Mouse (Mus musculus) hindbrain, embryonic 15.5 days (tissue): ENCODE measurements around the gene Sbf2. TPM values are rescaled to one million over a fixed set of nuclear protein-coding genes. Genes with fewer than 3 reads are reported as not detected.

Source experiments
- ATAC-seq: fragments of 200-750 bp; cut with Nextera tagmentation; 2 replicates; pipeline ENCODE4 v1.8.0; 2017; ENCODE audit warnings: low read depth, moderate number of reproducible peaks, moderate TSS enrichment; ENCODE audit not compliant: low FRiP score
- H3K27ac ChIP-seq: fragments of 300-500 bp; sonication (generic); replicated peaks from 2 replicates; pipeline ENCODE4 v1.5.1; 2015; ENCODE audit warnings: mild to moderate bottlenecking, inconsistent platforms
- H3K27me3 ChIP-seq: fragments of 300-500 bp; sonication (generic); 2 replicates; pipeline ENCODE4 v1.6.1; 2015; ENCODE audit warnings: control low read depth, inconsistent platforms
- H3K36me3 ChIP-seq: fragments of 300-500 bp; sonication (generic); 2 replicates; pipeline ENCODE4 v1.6.1; 2015; ENCODE audit warnings: control low read depth, inconsistent platforms
- H3K4me1 ChIP-seq: fragments of 300-500 bp; sonication (generic); replicated peaks from 2 replicates; pipeline ENCODE4 v1.6.1; 2015; ENCODE audit warnings: control low read depth, inconsistent platforms
- H3K4me2 ChIP-seq: fragments of 300-500 bp; sonication (generic); 2 replicates; pipeline ENCODE4 v1.6.1; 2015; ENCODE audit warnings: moderate library complexity, mild to moderate bottlenecking, inconsistent platforms
- H3K4me3 ChIP-seq: fragments of 300-500 bp; sonication (generic); 2 replicates; pipeline ENCODE4 v1.5.1; 2015; ENCODE audit warnings: mild to moderate bottlenecking, inconsistent platforms
- H3K9ac ChIP-seq: fragments of 300-500 bp; sonication (generic); 2 replicates; pipeline ENCODE4 v1.6.1; 2015; ENCODE audit warnings: inconsistent platforms
- H3K9me3 ChIP-seq: fragments of 300-500 bp; sonication (generic); 2 replicates; pipeline ENCODE4 v1.6.1; 2016; ENCODE audit warnings: control low read depth, inconsistent platforms
- WGBS: fragments of 180-500 bp; shearing (Covaris S2); methylation state at CpG from one replicate; pipeline ENCODE4 v1.1.7; 2015; 5-methylcytosine and 5-hydroxymethylcytosine counted together
- polyA plus RNA-seq: library from polyadenylated mRNA; unstranded; fragments of >200 nt; fragmentation: Nextera tagmentation; extraction: Ambion mirVana; gene quantifications from 2 replicates; pipeline ENCODE4 v1.2.1, GENCODE M21; 2015

The Sbf2 gene
- polyA plus RNA-seq, 1 experiment from 2014 or later, result 55.1 TPM

DNA sequence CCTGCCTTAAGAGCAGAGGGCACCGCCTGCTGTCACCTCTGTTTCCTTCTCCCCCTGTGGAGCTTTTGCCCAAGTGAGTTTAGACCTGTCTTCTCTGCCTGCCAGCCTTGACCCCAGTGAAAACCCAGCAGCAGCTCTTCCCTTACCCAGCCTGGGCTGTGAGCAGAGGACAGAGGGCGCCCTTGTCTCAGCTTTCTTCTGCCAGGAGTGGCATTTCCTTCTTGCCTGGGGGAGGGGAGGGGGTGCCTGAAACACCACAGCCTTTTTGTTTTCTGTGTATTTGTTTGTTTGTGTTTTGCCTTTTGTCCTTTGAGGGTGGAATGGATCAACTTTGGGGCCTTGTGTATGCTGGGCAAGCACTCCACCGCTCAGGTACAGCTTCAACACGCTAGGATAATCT lies 342.3 kb downstream of the Sbf2 start:
- 90% methylated on average over 4 of the region's 4 CpGs for WGBS

DNA sequence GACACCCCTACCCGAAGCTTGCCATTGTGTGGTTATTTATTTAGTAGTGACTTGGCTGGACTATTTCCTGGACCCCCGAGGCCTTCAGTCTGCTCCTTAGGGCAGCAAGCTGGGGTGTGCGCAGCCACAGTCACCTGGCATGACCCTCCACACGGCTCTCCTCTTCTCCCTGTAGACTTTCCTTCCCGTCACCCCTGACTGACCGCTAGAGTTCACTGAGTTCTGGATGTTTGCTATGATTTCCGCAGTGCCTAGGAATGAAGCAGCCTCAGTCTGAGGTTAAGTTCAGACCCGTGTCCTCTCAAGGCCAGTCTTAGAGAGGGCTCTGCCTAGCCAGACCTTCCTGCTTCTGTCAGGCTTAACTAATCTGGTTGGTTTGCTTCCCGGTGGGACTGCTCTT lies 342.9 kb downstream of the Sbf2 start:
- 74% methylated on average over 9 of the region's 9 CpGs for WGBS
- Histone ChIP-seq H3K9ac (no peak overlapping the region), H3K4me3 (no peak overlapping the region), H3K36me3 (no peaks in the 10 kb centered on the region), H3K9me3 (no peaks in the 10 kb centered on the region), H3K4me1 (no peaks in the 10 kb centered on the region), H3K27ac (no peak overlapping the region), H3K4me2 (no peak overlapping the region), H3K27me3 (no peaks in the 10 kb centered on the region)
- ATAC-seq, result no peak

More for the DNA sequence above, 342.3 kb downstream of the Sbf2 start:
- Histone ChIP-seq H3K27me3 (no peaks in the 10 kb centered on the region), H3K4me1 (no peaks in the 10 kb centered on the region), H3K4me3 (no peak overlapping the region), H3K36me3 (no peaks in the 10 kb centered on the region), H3K9me3 (no peaks in the 10 kb centered on the region), H3K4me2 (no peak overlapping the region), H3K27ac (no peak overlapping the region), H3K9ac (no peak overlapping the region)
- no peak for ATAC-seq

DNA sequence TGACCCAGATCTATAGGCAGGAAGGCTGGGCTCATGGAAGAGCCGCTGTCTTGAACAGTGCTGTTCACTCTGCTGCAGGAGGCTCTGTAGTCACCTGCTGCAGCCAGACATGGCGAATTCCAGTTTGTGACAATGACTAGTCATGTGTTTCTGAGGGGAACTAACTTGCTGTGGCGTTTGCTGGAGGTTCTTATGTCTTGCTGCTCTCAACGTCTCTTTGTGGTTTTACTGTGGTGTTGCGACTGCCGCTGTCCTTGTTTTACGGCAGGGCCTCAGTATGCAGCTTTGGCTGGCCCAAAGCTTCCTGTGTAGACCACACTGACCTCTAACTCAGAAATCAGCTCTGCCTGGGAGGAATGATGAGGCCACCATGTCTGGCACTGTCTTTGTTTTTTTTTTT lies 344.3 kb downstream of the Sbf2 start:
- Histone ChIP-seq H3K4me1 (no peaks in the 10 kb centered on the region), H3K9ac (no peak overlapping the region), H3K9me3 (no peaks in the 10 kb centered on the region), H3K27ac (no peak overlapping the region), H3K4me3 (no peak overlapping the region), H3K4me2 (no peak overlapping the region), H3K36me3 (no peaks in the 10 kb centered on the region), H3K27me3 (no peaks in the 10 kb centered on the region)
- ATAC-seq, result no peak
- WGBS, result 94% methylated on average over 7 of the region's 7 CpGs

DNA sequence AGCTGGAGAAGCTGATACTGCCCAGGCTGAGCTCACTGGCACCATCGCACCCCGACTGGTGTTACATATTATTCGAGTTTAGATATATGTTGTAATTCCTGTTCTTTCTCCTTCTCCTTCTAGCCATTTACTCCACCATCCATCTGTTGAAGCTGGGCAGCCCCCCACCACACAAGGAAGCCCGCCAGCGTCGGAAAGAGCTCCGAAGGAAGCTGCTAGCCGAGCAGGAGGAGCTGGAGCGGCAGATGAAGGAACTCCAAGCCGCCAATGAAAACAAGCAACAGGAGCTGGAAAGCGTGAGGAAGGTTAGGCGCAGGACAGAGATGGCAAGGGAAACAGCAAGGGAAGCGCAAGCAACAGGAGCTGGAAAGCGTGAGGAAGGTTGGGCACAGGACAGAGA lies 344.9 kb downstream of the Sbf2 start:
- H3K27me3 ChIP-seq, result no peaks in the 10 kb centered on the region
- no peak overlapping the region for H3K27ac ChIP-seq
- H3K4me1 ChIP-seq, result no peaks in the 10 kb centered on the region
- no peaks in the 10 kb centered on the region for H3K36me3 ChIP-seq
- no peak overlapping the region for H3K4me2 ChIP-seq
- H3K4me3 ChIP-seq, result no peak overlapping the region
- WGBS, result 89% methylated on average over 14 of the region's 14 CpGs
- H3K9ac ChIP-seq, result no peak overlapping the region
- H3K9me3 ChIP-seq, result no peaks in the 10 kb centered on the region
- ATAC-seq, result no peak

DNA sequence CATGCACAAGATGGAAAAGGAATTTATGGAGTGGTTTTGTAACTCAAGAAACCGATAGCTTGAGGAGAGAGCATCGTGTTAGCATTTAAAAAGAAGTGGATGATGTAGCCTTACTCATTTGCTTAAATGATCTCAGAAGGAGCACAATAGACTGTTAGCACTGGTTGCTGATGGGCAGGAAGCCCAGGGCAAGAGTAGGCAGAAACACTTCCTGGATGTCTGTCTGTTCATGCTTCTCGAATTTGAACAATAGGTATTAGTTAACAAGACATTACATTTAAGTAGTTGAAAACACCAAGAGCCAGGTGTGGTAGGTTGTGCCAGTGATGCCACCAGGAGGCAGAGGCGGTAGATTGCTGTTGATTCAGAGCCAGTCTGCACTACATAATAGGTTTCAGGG lies 346.2 kb downstream of the Sbf2 start:
- no peaks in the 10 kb centered on the region for H3K9me3 ChIP-seq
- ATAC-seq, result no peak
- WGBS, result 76% methylated on average over 4 of the region's 4 CpGs
- H3K9ac ChIP-seq, result no peak overlapping the region
- no peaks in the 10 kb centered on the region for H3K27me3 ChIP-seq
- H3K4me2 ChIP-seq, result no peak overlapping the region
- no peak overlapping the region for H3K4me3 ChIP-seq
- H3K36me3 ChIP-seq, result no peaks in the 10 kb centered on the region
- H3K4me1 ChIP-seq, result no peaks in the 10 kb centered on the region
- no peak overlapping the region for H3K27ac ChIP-seq

DNA sequence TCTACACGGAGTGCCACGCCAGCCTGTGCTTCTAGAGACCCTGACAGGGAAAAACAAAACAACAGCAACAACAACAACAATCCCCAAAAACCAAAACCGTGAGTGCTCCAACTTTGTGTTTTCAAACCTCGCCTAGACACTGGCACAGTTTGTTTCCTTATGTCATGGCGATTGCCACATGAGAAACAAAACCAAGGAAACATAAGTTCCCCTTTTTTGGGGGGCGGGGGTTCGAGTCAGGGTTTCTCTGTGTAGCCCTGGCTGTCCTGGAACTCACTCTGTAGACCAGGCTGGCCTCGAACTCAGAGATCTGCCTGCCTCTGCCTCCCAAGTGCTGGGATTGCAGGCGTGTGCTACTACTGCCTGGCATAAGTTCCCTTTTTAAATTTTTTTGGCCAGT lies 346.7 kb downstream of the Sbf2 start:
- Histone ChIP-seq H3K4me2 (no peak overlapping the region), H3K27me3 (no peaks in the 10 kb centered on the region), H3K4me1 (no peaks in the 10 kb centered on the region), H3K4me3 (no peak overlapping the region), H3K9me3 (no peaks in the 10 kb centered on the region), H3K27ac (no peak overlapping the region), H3K36me3 (no peaks in the 10 kb centered on the region), H3K9ac (no peak overlapping the region)
- no peak for ATAC-seq
- 92% methylated on average over 9 of the region's 9 CpGs for WGBS

DNA sequence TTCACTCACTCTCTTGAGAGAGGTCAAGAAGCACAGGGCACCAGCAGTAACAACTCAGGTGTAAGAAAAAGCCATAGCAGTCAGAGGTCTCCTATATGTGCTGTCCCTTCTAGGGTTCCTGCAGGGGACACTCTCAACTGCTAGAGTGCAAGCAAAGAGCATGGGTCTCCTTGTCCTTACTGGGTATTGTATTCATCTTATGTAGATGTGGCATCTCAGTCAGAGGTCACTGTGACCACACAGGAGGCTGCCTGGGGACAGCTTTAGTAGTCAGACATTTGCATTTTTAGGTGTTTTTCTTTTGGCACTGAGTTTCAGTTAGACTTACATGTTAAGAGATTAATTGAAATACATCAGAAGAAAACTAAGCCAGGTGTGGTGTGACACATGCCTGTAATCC lies 347.7 kb downstream of the Sbf2 start:
- H3K27ac ChIP-seq, result no peak overlapping the region
- no peak overlapping the region for H3K9ac ChIP-seq
- H3K4me1 ChIP-seq, result no peaks in the 10 kb centered on the region
- H3K4me2 ChIP-seq, result no peak overlapping the region
- H3K36me3 ChIP-seq, result no peaks in the 10 kb centered on the region
- H3K9me3 ChIP-seq, result no peaks in the 10 kb centered on the region
- H3K4me3 ChIP-seq, result no peak overlapping the region
- no peaks in the 10 kb centered on the region for H3K27me3 ChIP-seq
- ATAC-seq, result no peak

DNA sequence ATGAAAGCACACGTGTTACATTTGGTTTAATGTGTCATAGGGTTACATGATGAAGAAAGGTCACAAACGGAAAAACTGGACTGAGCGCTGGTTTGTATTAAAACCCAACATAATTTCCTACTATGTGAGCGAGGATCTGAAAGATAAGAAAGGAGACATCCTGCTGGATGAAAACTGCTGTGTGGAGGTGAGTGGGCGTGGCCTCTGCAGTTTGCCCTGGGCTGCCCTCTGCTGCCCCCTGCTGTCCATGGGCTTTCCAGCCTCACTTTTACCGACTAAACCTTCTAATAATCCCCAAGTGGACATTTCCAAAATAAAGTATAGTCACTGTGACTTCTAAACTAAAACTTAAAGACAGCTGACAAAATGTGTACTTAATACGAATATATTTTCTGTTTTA lies 348.9 kb downstream of the Sbf2 start:
- ATAC-seq, result no peak
- Histone ChIP-seq H3K27me3 (no peaks in the 10 kb centered on the region), H3K4me2 (no peak overlapping the region), H3K4me3 (no peak overlapping the region), H3K9me3 (no peaks in the 10 kb centered on the region), H3K27ac (no peak overlapping the region), H3K36me3 (no peaks in the 10 kb centered on the region), H3K9ac (no peak overlapping the region), H3K4me1 (no peaks in the 10 kb centered on the region)
- 40% methylated on average over 7 of the region's 7 CpGs for WGBS

DNA sequence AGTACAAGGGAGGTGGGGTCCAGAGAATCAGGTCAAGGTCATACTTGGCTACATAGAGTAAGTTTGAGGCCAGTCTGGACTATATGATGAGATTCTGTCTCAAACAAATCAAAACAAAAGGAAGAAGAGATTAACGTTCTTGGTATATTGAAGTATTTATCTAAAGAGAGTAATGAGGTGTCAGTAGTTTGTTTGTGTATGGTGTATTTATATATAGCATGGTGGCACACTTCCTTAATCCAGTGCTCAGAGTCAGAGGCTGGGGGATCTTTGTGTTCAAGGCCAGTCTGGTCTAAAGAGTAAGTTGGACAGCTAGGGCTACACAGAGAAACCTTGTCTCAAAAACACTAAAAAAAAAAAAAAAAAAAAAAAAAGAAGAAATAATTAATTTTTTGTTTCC lies 351.2 kb downstream of the Sbf2 start:
- Histone ChIP-seq H3K27ac (no peak overlapping the region), H3K4me2 (no peak overlapping the region), H3K9ac (no peak overlapping the region), H3K9me3 (no peaks in the 10 kb centered on the region), H3K4me3 (no peak overlapping the region), H3K27me3 (no peaks in the 10 kb centered on the region), H3K4me1 (no peaks in the 10 kb centered on the region), H3K36me3 (no peaks in the 10 kb centered on the region)
- no peak for ATAC-seq
- 84% methylated on average over 1 of the region's 1 CpGs for WGBS

DNA sequence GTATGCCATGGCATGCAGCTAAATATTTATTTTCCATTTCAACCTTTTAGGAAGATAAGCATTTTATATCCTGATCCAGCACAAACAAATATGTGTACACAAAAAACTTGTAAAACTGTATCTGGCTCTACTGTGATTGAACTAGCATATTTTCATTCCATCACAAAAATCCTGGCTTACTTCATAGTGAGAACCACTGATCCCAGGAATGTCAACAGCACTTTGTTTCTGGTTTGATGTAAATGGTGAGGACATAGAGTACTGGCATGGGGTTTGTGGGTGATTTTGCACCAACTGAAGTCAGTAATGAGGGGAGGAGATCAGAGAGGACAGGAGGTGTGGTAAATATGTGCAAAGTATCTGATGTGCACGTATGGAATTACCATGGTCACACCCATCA lies 352.1 kb downstream of the Sbf2 start:
- no peak overlapping the region for H3K9ac ChIP-seq
- no peaks in the 10 kb centered on the region for H3K9me3 ChIP-seq
- H3K36me3 ChIP-seq, result no peaks in the 10 kb centered on the region
- H3K27ac ChIP-seq, result no peak overlapping the region
- no peak overlapping the region for H3K4me2 ChIP-seq
- H3K4me1 ChIP-seq, result no peaks in the 10 kb centered on the region
- 85% methylated on average over 1 of the region's 1 CpGs for WGBS
- ATAC-seq, result no peak
- no peak overlapping the region for H3K4me3 ChIP-seq
- no peaks in the 10 kb centered on the region for H3K27me3 ChIP-seq

DNA sequence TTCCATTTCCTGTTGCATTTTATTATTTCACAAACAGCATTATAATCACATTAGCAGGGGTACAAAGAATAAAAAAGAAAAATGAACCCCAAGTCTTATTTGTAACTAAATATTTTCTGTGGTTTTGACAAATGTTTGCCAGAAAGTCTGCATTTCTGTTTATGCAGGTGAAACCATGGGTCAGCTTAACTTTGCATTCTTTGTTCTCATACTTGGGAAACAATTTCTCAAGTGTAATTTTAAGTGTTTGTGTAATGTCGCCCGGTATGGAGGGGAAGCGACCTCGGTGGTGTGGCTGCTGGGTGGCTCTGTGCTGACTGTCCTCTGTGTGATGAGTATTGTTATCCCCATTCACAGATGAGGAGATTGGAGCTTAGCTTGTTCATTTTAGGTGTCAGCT lies 352.9 kb downstream of the Sbf2 start:
- WGBS, result 84% methylated on average over 4 of the region's 4 CpGs

DNA sequence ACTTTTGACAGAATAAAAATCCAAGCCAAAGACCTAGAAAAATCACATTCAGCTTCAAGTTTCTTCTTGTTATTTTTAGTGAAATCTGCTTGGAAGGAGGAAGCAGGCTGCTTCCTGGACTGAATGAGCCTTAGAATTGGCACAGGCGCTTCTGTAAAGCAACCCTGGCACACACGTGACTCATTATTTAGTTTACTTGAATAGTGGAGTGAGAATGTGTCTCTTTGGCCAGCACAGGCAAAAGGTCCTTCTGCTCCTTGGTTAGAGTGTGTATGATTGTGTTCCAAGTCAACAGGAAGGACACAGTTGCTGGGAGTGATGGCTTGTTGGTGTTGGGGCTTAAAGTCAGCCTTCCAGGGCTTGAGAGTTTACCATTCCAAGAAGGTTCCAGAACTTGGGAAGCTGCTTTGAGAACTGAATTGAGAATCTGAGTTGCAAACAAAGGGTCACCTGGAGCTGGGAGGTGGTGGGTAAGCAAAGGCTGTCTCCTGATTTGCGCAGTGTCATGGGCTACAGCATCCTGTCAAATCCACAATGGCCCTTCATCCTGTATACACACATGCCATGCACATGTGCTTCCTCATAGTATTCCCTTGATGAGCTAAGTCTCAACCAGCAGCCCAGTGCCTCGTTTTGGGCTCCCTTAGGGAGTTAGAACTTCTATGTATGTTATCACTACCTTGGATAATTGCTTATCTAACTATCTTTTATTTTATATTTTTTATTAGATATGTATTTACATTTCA lies 354.6 kb downstream of the Sbf2 start:
- Histone ChIP-seq H3K4me2 (no peak overlapping the region), H3K27me3 (no peaks in the 10 kb centered on the region), H3K9me3 (no peaks in the 10 kb centered on the region), H3K4me1 (no peaks in the 10 kb centered on the region), H3K4me3 (no peak overlapping the region), H3K27ac (no peak overlapping the region; the same call in 1 of the 2 replicates), H3K9ac (no peak overlapping the region), H3K36me3 (no peaks in the 10 kb centered on the region)
- WGBS, result 83% methylated on average over 4 of the region's 4 CpGs
- no peak for ATAC-seq

More for the DNA sequence above, 352.9 kb downstream of the Sbf2 start:
- Histone ChIP-seq H3K27ac (no peak overlapping the region), H3K4me1 (no peaks in the 10 kb centered on the region), H3K9ac (no peak overlapping the region), H3K4me2 (no peak overlapping the region), H3K36me3 (no peaks in the 10 kb centered on the region), H3K9me3 (no peaks in the 10 kb centered on the region), H3K4me3 (no peak overlapping the region), H3K27me3 (no peaks in the 10 kb centered on the region)
- no peak for ATAC-seq
